Mouse (Mus musculus) myocyte (in vitro differentiated cells): ENCODE results near the gene Tchp.

Source experiments
- E2F4 ChIP-seq: IDR thresholded peaks from one replicate; pipeline ENCODE4 v1.6.1; 2011; ENCODE audit warnings: mild to moderate bottlenecking, control low read depth, moderate library complexity; ENCODE audit not compliant: insufficient read depth
- MAX ChIP-seq: IDR thresholded peaks from one replicate; pipeline ENCODE4 v1.6.1; 2011; ENCODE audit warnings: low read depth, mild to moderate bottlenecking, control low read depth
- MYOD1 ChIP-seq, 3 experiments: IDR thresholded peaks; one replicate each; pipeline ENCODE4 v1.6.1; 2011; ENCODE audit warnings: control low read depth in 2 of 3, low read depth in 2 of 3, mild to moderate bottlenecking in 2 of 3, moderate library complexity in 1 of 3; ENCODE audit not compliant: insufficient read length in 2 of 3, control insufficient read depth in 1 of 3
- MYOG ChIP-seq, 3 experiments: IDR thresholded peaks; one replicate each; pipeline ENCODE4 v1.6.1; 2011; ENCODE audit warnings: control low read depth in 2 of 3, low read depth in 2 of 3, mild to moderate bottlenecking in 2 of 3; ENCODE audit not compliant: insufficient read length in 2 of 3, control insufficient read depth in 1 of 3, insufficient read depth in 1 of 3
- POLR2A ChIP-seq: IDR thresholded peaks from one replicate; pipeline ENCODE4 v1.6.1; 2011; ENCODE audit warnings: low read depth, mild to moderate bottlenecking, control low read depth, moderate library complexity; ENCODE audit not compliant: insufficient read length
- POLR2AphosphoS2 ChIP-seq: IDR thresholded peaks from one replicate; pipeline ENCODE4 v1.6.1; 2011; ENCODE audit warnings: low read depth, control low read depth; ENCODE audit not compliant: insufficient read length
- REST ChIP-seq: IDR thresholded peaks from one replicate; pipeline ENCODE4 v1.6.1; 2011; ENCODE audit warnings: mild to moderate bottlenecking, control low read depth, moderate library complexity; ENCODE audit not compliant: insufficient read depth, insufficient read length
- SRF ChIP-seq: IDR thresholded peaks from one replicate; pipeline ENCODE4 v1.6.1; 2011; ENCODE audit warnings: low read depth; ENCODE audit not compliant: control insufficient read depth, insufficient read length
- TCF12 ChIP-seq: IDR thresholded peaks from one replicate; pipeline ENCODE4 v1.6.1; 2011; ENCODE audit warnings: mild to moderate bottlenecking, control low read depth; ENCODE audit not compliant: poor library complexity, insufficient read depth, severe bottlenecking
- TCF3 ChIP-seq: IDR thresholded peaks from one replicate; pipeline ENCODE4 v1.6.1; 2011; ENCODE audit warnings: low read depth, control low read depth; ENCODE audit not compliant: insufficient read length
- USF1 ChIP-seq: IDR thresholded peaks from one replicate; pipeline ENCODE4 v1.6.1; 2011; ENCODE audit warnings: low read depth, mild to moderate bottlenecking, control low read depth, moderate library complexity

DNA sequence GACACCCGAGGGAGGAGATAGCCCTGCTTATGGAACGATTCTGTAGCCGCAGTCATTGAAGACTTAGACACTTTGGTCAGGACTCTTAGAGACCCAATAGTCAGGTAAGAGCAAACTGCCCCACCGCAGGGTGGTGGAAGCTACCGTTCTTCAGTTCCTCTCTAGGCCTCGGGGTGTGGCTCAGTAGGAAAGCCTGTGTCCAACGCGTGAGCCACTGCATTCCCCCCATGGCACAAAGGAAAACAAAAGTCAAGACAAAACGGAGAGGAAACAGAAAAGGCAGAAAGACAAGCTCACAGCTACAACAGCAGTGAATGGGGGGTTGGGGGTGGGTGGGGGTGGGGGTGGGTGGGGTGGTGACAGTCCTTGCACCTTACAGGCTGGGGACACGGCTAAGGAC lies 44.8 kb downstream of the Tchp start:
- TF ChIP-seq POLR2A (no peak), POLR2AphosphoS2 (no peak), REST (no peak), MAX (no peak), TCF12 (no peak), E2F4 (no peak), USF1 (no peak), SRF (no peak), MYOD1 (IDR thresholded peaks at IDR 0.05; ENCODE audit: control insufficient read depth in 1 of 3, insufficient read length in 2 of 3, low read depth in 2 of 3) (no peak), TCF3 (no peak), MYOG (IDR thresholded peaks at IDR 0.05; ENCODE audit: control insufficient read depth in 1 of 3, insufficient read depth in 1 of 3, insufficient read length in 2 of 3, low read depth in 2 of 3) (no peak)
